Mouse (Mus musculus) embryonic facial prominence, embryonic 14.5 days (tissue): ENCODE measurements at regions not wholly inside any gene's neighbourhood (a gene's known extent, or its start where the extent isn't known, plus 50 kb on each side); places are given as distances from the start of the nearest gene placed in this dataset.

Experiments used
- ATAC-seq: fragments of 200-750 bp; cut with Nextera tagmentation; 2 replicates; pipeline ENCODE4 v1.8.0; 2017; ENCODE audit warnings: low read depth, moderate number of reproducible peaks, moderate TSS enrichment
- DNase-seq: peaks from one replicate; pipeline ENCODE4 v3.0.0-alpha.2; 2015; ENCODE audit warnings: low spot score
- H3K27ac ChIP-seq: fragments of 300-500 bp; sonication (generic); replicated peaks from 2 replicates; pipeline ENCODE4 v1.5.1; 2014; ENCODE audit warnings: low read depth, mild to moderate bottlenecking, low read length, moderate library complexity
- H3K27me3 ChIP-seq: fragments of 300-500 bp; sonication (generic); replicated peaks from 2 replicates; pipeline ENCODE4 v1.6.1; 2014; ENCODE audit warnings: low read length; ENCODE audit not compliant: control insufficient read depth, insufficient read depth
- H3K36me3 ChIP-seq: fragments of 300-500 bp; sonication (generic); 2 replicates; pipeline ENCODE4 v1.6.1; 2014; ENCODE audit warnings: low read length, mixed read lengths; ENCODE audit not compliant: control insufficient read depth, insufficient read depth
- H3K4me1 ChIP-seq: fragments of 300-500 bp; sonication (generic); 2 replicates; pipeline ENCODE4 v1.6.1; 2014; ENCODE audit warnings: antibody characterized with exemption, low read length; ENCODE audit not compliant: control insufficient read depth, insufficient read depth
- H3K4me2 ChIP-seq: fragments of 300-500 bp; sonication (generic); 2 replicates; pipeline ENCODE4 v1.6.1; 2014; ENCODE audit warnings: low read depth, mild to moderate bottlenecking, low read length, moderate library complexity, mixed read lengths
- H3K4me3 ChIP-seq: fragments of 300-500 bp; sonication (generic); 2 replicates; pipeline ENCODE4 v1.5.1; 2014; ENCODE audit warnings: low read depth, mild to moderate bottlenecking, low read length
- H3K9ac ChIP-seq: fragments of 300-500 bp; sonication (generic); 2 replicates; pipeline ENCODE4 v1.6.1; 2014; ENCODE audit warnings: low read depth, mild to moderate bottlenecking, low read length, moderate library complexity, mixed read lengths
- H3K9me3 ChIP-seq: fragments of 300-500 bp; sonication (generic); 2 replicates; pipeline ENCODE4 v1.6.1; 2016; ENCODE audit warnings: low read length; ENCODE audit not compliant: control insufficient read depth
- WGBS: fragments of 180-500 bp; shearing (Covaris S2); extraction: QIAGEN DNeasy Blood & Tissue Kit; methylation state at CpG from one replicate; pipeline ENCODE4 v1.1.7; 2014; 5-methylcytosine and 5-hydroxymethylcytosine counted together

- Histone ChIP-seq H3K4me3 (no peak overlapping the region), H3K27me3 (no peaks in the 10 kb centered on the region), H3K27ac (no peak overlapping the region), H3K9me3 (no peaks in the 10 kb centered on the region), H3K4me1 (peaks cover 6% of the 10 kb centered on the region), H3K4me2 (no peak overlapping the region), H3K9ac (no peak overlapping the region), H3K36me3 (no peaks in the 10 kb centered on the region)
- WGBS = 30% methylated on average over 6 of the region's 6 CpGs
- DNase-seq = peak; percentile 63
- peak; percentile 58 for ATAC-seq
Observed at GRCm38 (mm10) chr8:34451211-34452000, 339.9 kb upstream of the Gm10131 start.

GRCm38 (mm10) chr8:34449391-34450044 is 338.0 kb upstream of the Gm10131 start:
- Histone ChIP-seq H3K4me2 (no peak overlapping the region), H3K27ac (no peak overlapping the region), H3K4me3 (no peak overlapping the region), H3K27me3 (no peaks in the 10 kb centered on the region), H3K9ac (no peak overlapping the region), H3K4me1 (peaks cover 6% of the 10 kb centered on the region), H3K36me3 (no peaks in the 10 kb centered on the region), H3K9me3 (no peaks in the 10 kb centered on the region)
- peak; percentile 54; the same call in 1 of the 2 replicates for ATAC-seq
- DNase-seq = no peak
- 68% methylated on average over 11 of the region's 11 CpGs for WGBS

- Histone ChIP-seq H3K27me3 (no peaks in the 10 kb centered on the region), H3K9ac (peak overlapping the region; percentile 28; the same call in 1 of the 2 replicates), H3K4me3 (no peak overlapping the region), H3K4me2 (peak overlapping the region; percentile 40), H3K27ac (no peak overlapping the region), H3K36me3 (no peaks in the 10 kb centered on the region), H3K9me3 (no peaks in the 10 kb centered on the region), H3K4me1 (peaks cover 6% of the 10 kb centered on the region)
- DNase-seq (no peak), ATAC-seq (0 out of 2 replicates have a peak, but pooled peaks have one; percentile 35)
- 27% methylated on average over 18 of the region's 18 CpGs for WGBS
Observed at GRCm38 (mm10) chr8:34447880-34448830, 336.6 kb upstream of the Gm10131 start.

GRCm38 (mm10) chr8:34442688-34443087 is 331.2 kb upstream of the Gm10131 start:
- peaks cover 1% of the 10 kb centered on the region; the same call in 1 of the 2 replicates for H3K4me1 ChIP-seq
- no peak overlapping the region for H3K9ac ChIP-seq
- H3K4me2 ChIP-seq = no peak overlapping the region
- H3K27ac ChIP-seq = no peak overlapping the region
- 90% methylated on average over 3 of the region's 3 CpGs for WGBS
- no peak for DNase-seq
- H3K4me3 ChIP-seq = no peak overlapping the region
- ATAC-seq = no peak
- H3K36me3 ChIP-seq = no peaks in the 10 kb centered on the region
- H3K9me3 ChIP-seq = no peaks in the 10 kb centered on the region
- H3K27me3 ChIP-seq = no peaks in the 10 kb centered on the region

- no peak for ATAC-seq
- 58% methylated on average over 3 of the region's 3 CpGs for whole genome bisulfite sequencing
Observed at GRCm38 (mm10) chr8:34441756-34442155, 330.2 kb upstream of the Gm10131 start.

GRCm38 (mm10) chr8:34440771-34441170 is 329.2 kb upstream of the Gm10131 start:
- 85% methylated on average over 4 of the region's 4 CpGs for WGBS
- H3K9ac ChIP-seq = no peak overlapping the region
- no peak overlapping the region for H3K27ac ChIP-seq
- no peak overlapping the region for H3K4me2 ChIP-seq
- DNase-seq (no peak), ATAC-seq (no peak)
- H3K9me3 ChIP-seq = no peaks in the 10 kb centered on the region
- H3K4me1 ChIP-seq = no peaks in the 10 kb centered on the region
- no peaks in the 10 kb centered on the region for H3K36me3 ChIP-seq
- H3K4me3 ChIP-seq = no peak overlapping the region
- no peaks in the 10 kb centered on the region for H3K27me3 ChIP-seq

More at GRCm38 (mm10) chr8:34441756-34442155, 330.2 kb upstream of the Gm10131 start:
- DNase-seq = no peak
- Histone ChIP-seq H3K36me3 (no peaks in the 10 kb centered on the region), H3K9me3 (no peaks in the 10 kb centered on the region), H3K27ac (no peak overlapping the region), H3K9ac (no peak overlapping the region), H3K4me2 (no peak overlapping the region), H3K4me3 (no peak overlapping the region), H3K4me1 (no peaks in the 10 kb centered on the region), H3K27me3 (no peaks in the 10 kb centered on the region)

GRCm38 (mm10) chr8:34438771-34439170 is 327.2 kb upstream of the Gm10131 start:
- Histone ChIP-seq H3K9me3 (no peaks in the 10 kb centered on the region), H3K4me3 (no peak overlapping the region), H3K4me1 (no peaks in the 10 kb centered on the region), H3K9ac (no peak overlapping the region), H3K27ac (no peak overlapping the region), H3K36me3 (no peaks in the 10 kb centered on the region), H3K27me3 (no peaks in the 10 kb centered on the region), H3K4me2 (no peak overlapping the region)
- 84% methylated on average over 2 of the region's 2 CpGs for WGBS
- ATAC-seq (no peak), DNase-seq (no peak)

GRCm38 (mm10) chr8:34431985-34432384 is 320.4 kb upstream of the Gm10131 start:
- H3K9ac ChIP-seq = no peak overlapping the region
- H3K4me2 ChIP-seq = no peak overlapping the region
- ATAC-seq (no peak), DNase-seq (no peak)
- 88% methylated on average over 7 of the region's 7 CpGs for WGBS
- H3K27ac ChIP-seq = no peak overlapping the region
- H3K27me3 ChIP-seq = no peaks in the 10 kb centered on the region
- 0 out of 2 replicates have a peak, but pooled peaks cover 3% of the 10 kb centered on the region for H3K9me3 ChIP-seq
- no peak overlapping the region for H3K4me3 ChIP-seq
- H3K36me3 ChIP-seq = no peaks in the 10 kb centered on the region
- peaks cover 14% of the 10 kb centered on the region; the same call in 1 of the 2 replicates for H3K4me1 ChIP-seq
